Mouse (Mus musculus) cerebellum, postnatal 10 days (tissue): Measurements from ENCODE around the gene Gdf11.

Experiments used
- DNase-seq, 2 experiments: peaks; one replicate each; pipeline ENCODE4 v3.0.0; 2021; ENCODE audit warnings: mixed read lengths in 2 of 2

Gene Gdf11

GRCm38 (mm10) chr10:128892246-128892645 lies 728 bp upstream of the Gdf11 start:
- peak in 1 of 2 experiments; percentile 40 for DNase-seq

- peak; percentile 45 to 46 for DNase-seq
Measured at GRCm38 (mm10) chr10:128890383-128891295, 879 bp downstream of the Gdf11 start.

GRCm38 (mm10) chr10:128889846-128890245 lies 1.7 kb downstream of the Gdf11 start:
- no peak for DNase-seq

- peak; percentile 39 to 46 for DNase-seq
Measured at GRCm38 (mm10) chr10:128888941-128889827, 2.3 kb downstream of the Gdf11 start.

- DNase-seq, result no peak
Measured at GRCm38 (mm10) chr10:128882067-128882466, 9.5 kb downstream of the Gdf11 start.

- no peak for DNase-seq
Measured at GRCm38 (mm10) chr10:128878811-128879210, 12.7 kb downstream of the Gdf11 start.

- no peak for DNase-seq
Measured at GRCm38 (mm10) chr10:128878291-128878690, 13.2 kb downstream of the Gdf11 start.

GRCm38 (mm10) chr10:128870341-128870740 lies 21.2 kb downstream of the Gdf11 start:
- no peak for DNase-seq

- no peak for DNase-seq
Measured at GRCm38 (mm10) chr10:128866518-128866917, 25.0 kb downstream of the Gdf11 start.

GRCm38 (mm10) chr10:128866042-128866441 lies 25.5 kb downstream of the Gdf11 start:
- no peak for DNase-seq

GRCm38 (mm10) chr10:128861176-128861575 lies 30.3 kb downstream of the Gdf11 start:
- no peak for DNase-seq

- no peak for DNase-seq
Measured at GRCm38 (mm10) chr10:128850339-128850738, 41.2 kb downstream of the Gdf11 start.

GRCm38 (mm10) chr10:128848426-128848825 lies 43.1 kb downstream of the Gdf11 start:
- no peak for DNase-seq

GRCm38 (mm10) chr10:128846664-128847063 lies 44.9 kb downstream of the Gdf11 start:
- no peak for DNase-seq

- DNase-seq, result peak; percentile 43 to 61
Measured at GRCm38 (mm10) chr10:128845516-128845915, 46.0 kb downstream of the Gdf11 start.

GRCm38 (mm10) chr10:128843260-128843659 lies 48.3 kb downstream of the Gdf11 start:
- DNase-seq, result no peak

GRCm38 (mm10) chr10:128840612-128841011 lies 50.9 kb downstream of the Gdf11 start:
- DNase-seq, result no peak

- no peak for DNase-seq
Measured at GRCm38 (mm10) chr10:128839434-128839833, 52.1 kb downstream of the Gdf11 start.

GRCm38 (mm10) chr10:128837400-128837799 lies 54.1 kb downstream of the Gdf11 start:
- no peak for DNase-seq
